Mouse (Mus musculus) large intestine, adult 2 months (tissue): Measurements from ENCODE around the gene Morn1. TPM values are rescaled to one million over a fixed set of nuclear protein-coding genes. Genes with fewer than 3 reads are reported as not detected.

Experiments used
- DNase-seq: peaks from one replicate; pipeline ENCODE4 v3.0.0-alpha.2; 2012; ENCODE audit warnings: low read depth, low spot score
- WGBS: fragments of 180-500 bp; shearing (Covaris S2); methylation state at CpG from one replicate; pipeline ENCODE4 v1.1.7; 2018; 5-methylcytosine and 5-hydroxymethylcytosine counted together
- polyA plus RNA-seq: library from polyadenylated mRNA; depleted of rRNA; stranded (reverse); fragments of >200 nt; gene quantifications from 2 replicates; pipeline ENCODE4 v1.2.3, GENCODE M21; 2012; rRNA removed

The Morn1 gene
- polyA plus RNA-seq, 1 experiment, result 1.3 TPM

DNA sequence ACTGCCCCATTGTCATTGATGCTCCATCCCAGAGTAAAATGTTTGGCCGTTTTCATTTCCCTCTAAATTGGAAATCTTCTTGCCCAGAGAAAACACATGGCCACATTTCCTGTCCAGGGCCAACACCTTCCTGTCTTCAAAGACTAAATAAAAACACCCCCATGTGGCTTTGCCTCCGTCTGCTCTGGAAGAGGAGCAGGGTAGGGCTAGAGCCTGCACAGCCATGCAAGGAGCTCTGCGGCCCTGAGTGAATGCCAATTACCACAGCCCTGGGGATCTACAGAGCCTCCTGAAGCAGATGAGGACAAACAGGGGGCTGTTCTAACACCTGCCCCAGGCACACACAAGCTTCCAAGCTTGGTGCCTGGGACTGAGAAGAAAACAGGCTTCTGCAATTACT, 89.8 kb downstream of the Morn1 start:
- DNase-seq, result no peak
- WGBS, result 60% methylated on average over 3 of the region's 3 CpGs

DNA sequence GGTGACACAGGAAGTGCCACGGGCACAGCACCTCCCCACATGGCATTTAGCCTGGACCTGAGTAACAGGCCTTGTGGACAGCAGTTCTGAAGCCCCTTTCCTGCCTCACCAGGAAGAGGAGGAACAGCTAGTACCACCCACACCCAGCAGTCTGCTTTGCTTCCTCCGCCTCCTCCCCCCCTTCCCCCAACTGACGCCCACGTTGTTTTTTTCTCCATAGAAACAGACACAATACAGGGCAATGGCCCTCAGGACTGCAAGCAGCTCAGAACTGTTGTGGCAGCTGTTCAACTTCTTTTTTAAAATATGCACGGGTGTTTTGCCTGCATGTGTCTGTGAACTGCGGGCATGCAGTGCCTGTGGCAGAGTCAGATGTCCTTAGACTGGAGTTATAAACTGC, 91.9 kb downstream of the Morn1 start:
- DNase-seq, result no peak

DNA sequence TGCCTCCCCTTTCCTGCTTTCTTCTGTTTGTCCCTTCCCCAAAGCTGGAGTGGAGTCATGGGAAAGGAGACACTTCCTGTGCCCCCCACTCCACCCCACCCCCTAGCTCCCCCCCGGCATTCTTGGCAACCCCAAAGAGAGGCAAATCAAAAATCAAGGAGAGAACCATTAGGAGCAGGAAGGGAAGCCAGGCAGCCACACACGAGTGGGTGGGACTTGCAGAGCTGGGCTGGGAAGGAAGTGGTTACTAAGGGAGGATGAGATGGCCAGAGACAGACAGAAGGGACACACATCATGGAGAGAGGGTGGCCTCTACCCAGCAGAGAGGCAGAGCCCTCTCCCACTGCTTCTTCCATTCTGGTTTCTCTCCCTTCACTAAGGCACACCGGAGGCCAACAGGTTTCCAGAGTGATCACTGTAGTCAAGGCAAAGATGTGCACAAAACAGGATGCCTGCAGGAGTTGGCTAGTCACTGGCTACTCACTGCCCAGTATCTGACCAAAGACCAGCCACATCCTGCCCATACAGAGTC, 92.7 kb downstream of the Morn1 start:
- 31% methylated on average over 3 of the region's 3 CpGs for WGBS
- DNase-seq, result no peak

More for the DNA sequence above, 91.9 kb downstream of the Morn1 start:
- WGBS, result 13% methylated on average over 6 of the region's 6 CpGs

DNA sequence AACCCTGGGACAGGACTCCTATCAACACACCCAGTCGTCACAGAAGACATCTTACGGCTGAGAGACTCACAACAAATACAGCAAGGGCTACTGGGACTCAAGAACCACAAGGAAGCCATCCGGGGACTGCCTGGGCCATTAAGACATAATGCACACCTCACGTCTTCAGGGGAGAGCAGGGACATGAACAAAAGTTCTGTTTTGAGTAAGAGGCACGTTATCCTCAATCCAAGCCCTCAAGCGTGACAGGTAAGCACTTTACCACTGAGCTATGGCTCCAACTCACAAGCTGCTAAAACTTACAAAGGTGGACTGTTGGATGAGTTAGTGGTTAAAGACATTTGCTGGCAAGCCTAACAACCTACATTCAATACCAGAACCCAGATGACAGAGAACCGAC, 96.8 kb downstream of the Morn1 start:
- WGBS, result 81% methylated on average over 7 of the region's 7 CpGs
- no peak for DNase-seq

DNA sequence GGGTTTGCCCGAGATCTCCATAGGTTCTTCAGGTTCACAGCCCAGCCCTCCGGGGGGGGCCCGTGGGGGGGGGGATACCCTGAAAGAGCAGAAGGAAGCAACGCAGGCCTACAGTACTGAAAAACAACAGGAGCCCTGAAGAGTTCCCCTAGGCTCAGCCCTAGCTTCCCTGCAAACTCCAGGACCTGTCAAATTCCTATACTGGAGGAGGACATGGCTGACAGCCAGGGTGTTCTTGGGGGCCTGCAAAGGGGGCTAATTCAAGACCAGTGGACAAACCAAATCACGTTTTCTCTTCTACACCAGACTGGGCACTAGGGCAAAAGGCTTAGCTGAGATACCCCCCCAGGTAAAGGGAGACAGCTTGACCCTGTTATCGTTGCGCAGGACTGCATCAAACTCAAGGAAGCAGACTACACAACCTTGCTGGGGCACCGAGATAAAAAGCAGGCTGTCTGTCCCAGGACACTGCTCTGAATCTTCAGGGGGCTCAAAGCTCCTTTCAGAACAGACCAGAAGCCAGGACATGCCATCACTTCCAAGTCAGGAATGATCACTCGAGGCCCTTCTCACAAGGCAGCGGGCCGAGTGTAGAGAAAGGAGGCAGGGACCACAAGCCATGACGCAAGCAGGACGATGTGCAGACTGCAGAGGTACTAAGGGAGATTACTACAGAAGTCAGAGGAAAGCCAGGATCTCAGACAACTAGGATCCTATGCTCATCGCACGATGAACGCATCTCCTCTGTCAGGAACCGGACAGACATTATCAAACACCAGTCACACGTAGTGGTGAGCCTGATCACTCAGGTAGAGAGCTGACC, 98.1 kb downstream of the Morn1 start:
- 71% methylated on average over 18 of the region's 18 CpGs for WGBS
- DNase-seq, result no peak

DNA sequence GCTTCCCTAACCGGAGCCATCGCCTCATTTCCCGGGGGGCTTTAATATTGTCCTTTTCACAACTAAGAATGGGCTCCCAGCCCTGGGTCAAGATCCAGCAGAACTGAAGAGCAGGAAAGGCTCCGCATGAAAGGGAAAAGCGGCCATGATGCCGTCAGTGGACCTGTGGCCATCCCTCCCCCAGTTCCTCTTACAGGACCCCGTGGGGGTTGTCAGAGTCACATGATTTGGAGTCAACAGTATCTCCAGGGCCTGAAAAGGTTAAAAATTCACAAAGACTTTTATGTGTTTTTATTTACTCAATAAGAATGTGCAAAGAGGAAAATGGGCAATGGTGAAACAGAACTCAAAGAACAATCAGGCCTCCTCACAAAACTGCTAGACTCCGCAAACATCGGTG, 99.5 kb downstream of the Morn1 start:
- WGBS, result 83% methylated on average over 9 of the region's 9 CpGs
- DNase-seq, result no peak

DNA sequence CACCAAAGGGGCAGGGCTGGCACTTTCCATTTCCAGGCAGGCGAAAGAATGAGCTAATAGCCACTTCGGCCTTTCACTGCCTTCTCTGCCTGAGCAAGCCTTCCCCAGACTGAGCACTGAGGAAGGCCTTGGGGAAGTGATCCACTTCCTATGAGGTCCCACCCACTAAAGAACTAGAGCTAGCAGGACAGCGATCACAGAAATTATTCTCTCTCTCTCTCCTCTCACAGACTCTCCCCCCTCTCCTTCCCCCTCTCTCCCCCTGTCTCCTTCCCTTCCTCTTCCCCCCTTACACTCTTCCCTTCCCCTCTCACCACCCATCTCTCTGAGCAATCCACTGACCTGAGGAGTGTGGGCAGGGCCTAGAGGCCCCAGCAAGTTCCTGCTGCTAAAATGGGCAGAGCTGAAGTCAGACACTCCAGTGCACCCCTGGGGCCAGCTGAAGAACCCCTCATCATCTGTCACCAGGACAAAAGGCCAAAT, 100.9 kb downstream of the Morn1 start:
- DNase-seq, result no peak
- WGBS, result 56% methylated on average over 3 of the region's 3 CpGs

DNA sequence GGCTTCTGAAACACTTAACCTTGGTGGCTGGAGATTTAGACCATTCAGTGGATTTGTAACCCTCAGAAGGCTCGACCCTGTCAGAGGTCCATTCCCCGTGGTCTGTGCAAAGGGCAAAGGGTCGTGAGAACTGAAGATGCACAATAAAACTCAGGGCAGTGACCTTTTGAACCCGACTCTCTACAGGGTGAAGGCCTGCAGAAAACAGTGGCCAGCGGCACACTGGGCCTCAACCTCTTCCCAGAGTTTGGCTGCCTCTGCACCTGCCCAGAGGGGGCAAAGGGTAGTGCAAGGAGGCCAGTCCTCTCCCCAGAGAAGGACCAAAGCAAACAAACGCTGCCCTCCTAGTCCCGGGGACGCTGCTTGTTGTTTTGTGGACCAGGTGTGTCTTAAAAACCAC, 102.0 kb downstream of the Morn1 start:
- 17% methylated on average over 8 of the region's 8 CpGs for WGBS
- DNase-seq, result no peak

DNA sequence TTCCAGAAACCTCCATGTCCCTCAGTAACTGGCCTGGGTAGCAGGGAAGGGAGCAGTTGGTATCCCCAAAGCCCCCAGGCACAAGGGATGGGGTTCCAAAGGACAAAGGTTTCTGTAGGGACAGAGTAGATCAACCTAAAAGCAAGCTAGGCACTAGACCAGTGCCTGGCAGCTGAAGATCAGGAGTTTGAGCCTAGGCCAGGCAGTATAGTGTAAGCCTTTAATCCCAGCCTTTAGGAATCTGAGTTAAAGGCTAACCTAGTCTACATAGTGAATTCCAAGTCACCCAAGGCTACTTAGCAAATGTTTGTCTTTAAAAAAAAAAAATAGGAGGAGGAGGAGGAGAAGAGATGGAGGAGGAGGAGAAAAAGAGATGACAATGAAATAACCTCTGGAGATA, 102.4 kb downstream of the Morn1 start:
- no peak for DNase-seq

DNA sequence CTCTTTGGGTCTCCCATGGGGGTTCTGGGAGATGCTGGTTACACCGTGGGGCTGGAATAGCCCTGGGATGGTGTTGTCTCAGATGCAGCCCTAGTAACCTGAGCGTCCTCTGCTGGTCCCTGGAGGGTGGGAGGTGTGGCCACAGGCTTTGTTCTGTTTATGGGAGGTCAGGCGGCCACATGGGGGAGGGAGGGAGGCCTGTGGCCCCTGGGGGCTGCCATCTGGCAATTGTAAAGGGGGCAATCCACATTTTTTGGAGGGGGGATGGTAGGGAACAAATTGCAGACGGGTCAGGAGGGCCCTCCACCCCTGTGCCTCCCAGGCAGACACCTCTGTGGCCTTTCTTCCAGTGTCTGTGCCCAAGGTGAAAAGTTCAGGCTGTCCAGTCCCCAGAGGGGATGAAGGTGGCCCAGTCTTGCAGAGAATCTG, 103.3 kb downstream of the Morn1 start:
- 20% methylated on average over 4 of the region's 4 CpGs for WGBS
- DNase-seq, result no peak

DNA sequence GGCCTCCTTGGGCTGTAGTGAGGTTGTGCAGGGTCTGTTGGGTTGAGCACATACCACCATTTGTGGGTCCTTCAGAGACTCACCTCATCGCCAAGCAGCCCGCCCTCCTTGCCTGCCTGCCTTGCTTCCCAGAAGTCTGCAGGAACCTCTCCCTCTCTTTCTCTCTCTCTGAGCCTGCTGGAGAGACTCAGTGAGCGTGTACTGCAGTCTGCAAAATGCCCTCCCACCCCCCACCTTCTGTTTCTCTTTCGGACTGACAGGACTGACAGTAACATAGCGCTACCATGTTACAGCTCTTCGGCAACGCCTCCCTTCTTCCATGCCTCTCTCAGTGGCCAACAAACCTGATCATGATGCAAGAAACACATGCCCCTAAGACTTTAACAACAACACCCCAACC, 103.9 kb downstream of the Morn1 start:
- WGBS, result 76% methylated on average over 7 of the region's 7 CpGs
- DNase-seq, result no peak

Other genes with a start within 250 kb of the Morn1 start
- gene Ttc34, start 249.1 kb upstream of the Morn1 start, polyA plus RNA-seq, result 0.05 and 0.15 TPM in 2 replicates
- gene Mmel1, start 217.0 kb upstream of the Morn1 start, polyA plus RNA-seq, result 0.05 TPM in 1 of 2 replicates, not detected in the other
- gene Fam213b, start 187.4 kb upstream of the Morn1 start, polyA plus RNA-seq, result 121 and 158 TPM in 2 replicates
- gene Tnfrsf14, start 158.0 kb upstream of the Morn1 start, polyA plus RNA-seq, result 87.7 and 134 TPM in 2 replicates
- 0.64 and 0.69 TPM in 2 replicates for gene Hes5, start 125.7 kb upstream of the Morn1 start, polyA plus RNA-seq
- gene Pank4, start 122.5 kb upstream of the Morn1 start, polyA plus RNA-seq, result 38.6 and 39.7 TPM in 2 replicates
- gene Plch2, start 29.8 kb upstream of the Morn1 start, polyA plus RNA-seq, result 28.5 and 45.9 TPM in 2 replicates
- 11.4 and 14.2 TPM in 2 replicates for gene Pex10, start 19.6 kb upstream of the Morn1 start, polyA plus RNA-seq
- 116 and 137 TPM in 2 replicates for gene Rer1, start 195 bp upstream of the Morn1 start, polyA plus RNA-seq
- gene Ski, start 136.0 kb downstream of the Morn1 start, polyA plus RNA-seq, result 20.3 and 30.8 TPM in 2 replicates
- gene Faap20, start 163.2 kb downstream of the Morn1 start, polyA plus RNA-seq, result 56.1 and 59.4 TPM in 2 replicates